Mouse (Mus musculus) lung, postnatal 25 days (tissue): Measurements from ENCODE around the gene Vps51.
"Not testable (repeated sequence)": the region's sequence is repeated elsewhere in the genome, so short reads cannot be mapped to it uniquely, and the experiment has no call there.

Experiments used
- DNase-seq: peaks from one replicate; pipeline ENCODE4 v3.0.0; 2022; ENCODE audit warnings: low spot score

Gene Vps51

GRCm38 (mm10) chr19:6047154-6047898 is 29.7 kb downstream of the Vps51 start:
- DNase-seq = no peak

DNA sequence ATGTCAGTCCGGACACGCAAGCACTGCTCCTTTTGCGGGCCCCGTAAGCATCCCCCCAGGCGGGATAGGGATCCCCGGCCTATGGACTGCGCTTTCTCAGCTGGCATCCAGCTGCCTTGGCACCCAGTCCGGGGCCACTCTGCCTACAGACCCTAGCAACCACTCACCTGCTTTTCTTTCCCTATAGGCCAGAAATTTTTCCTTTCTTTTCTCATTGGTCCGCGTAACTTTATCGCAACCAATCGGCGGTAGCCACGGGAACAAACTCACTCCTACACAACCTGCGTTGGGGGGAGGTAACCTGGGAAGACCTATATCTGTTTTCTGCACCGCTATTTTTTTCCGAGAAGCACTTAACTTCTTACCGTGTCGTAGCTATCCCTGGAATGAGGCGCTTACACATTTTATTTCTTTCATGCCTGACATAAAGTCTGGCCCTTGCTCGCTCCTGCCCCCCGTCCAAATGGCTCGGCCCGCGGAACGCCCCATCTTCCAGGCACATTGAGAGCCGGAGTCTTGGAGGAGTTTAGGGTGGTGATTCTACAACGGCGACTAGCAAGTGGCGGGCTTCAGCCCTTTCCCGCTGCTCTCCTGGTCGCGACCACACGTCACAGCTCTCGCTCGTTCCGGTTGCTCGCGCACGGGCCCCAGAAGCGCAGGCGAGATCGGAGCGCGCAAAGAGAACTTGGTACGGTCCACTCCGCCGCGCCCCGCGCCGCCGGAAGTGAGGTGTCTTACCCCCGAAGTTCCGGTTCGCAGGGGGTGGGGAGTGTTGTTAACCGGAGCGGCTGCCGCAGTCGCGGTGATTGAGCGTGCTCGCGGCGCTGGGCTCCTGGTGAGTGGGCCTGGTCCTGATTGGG is 30.5 kb downstream of the Vps51 start, which contains the start of gene Syvn1:
Syvn1 (plus strand) TSS at position 283 of the 860 bp plus-strand sequence.
- peak; percentile 96 for DNase-seq

DNA sequence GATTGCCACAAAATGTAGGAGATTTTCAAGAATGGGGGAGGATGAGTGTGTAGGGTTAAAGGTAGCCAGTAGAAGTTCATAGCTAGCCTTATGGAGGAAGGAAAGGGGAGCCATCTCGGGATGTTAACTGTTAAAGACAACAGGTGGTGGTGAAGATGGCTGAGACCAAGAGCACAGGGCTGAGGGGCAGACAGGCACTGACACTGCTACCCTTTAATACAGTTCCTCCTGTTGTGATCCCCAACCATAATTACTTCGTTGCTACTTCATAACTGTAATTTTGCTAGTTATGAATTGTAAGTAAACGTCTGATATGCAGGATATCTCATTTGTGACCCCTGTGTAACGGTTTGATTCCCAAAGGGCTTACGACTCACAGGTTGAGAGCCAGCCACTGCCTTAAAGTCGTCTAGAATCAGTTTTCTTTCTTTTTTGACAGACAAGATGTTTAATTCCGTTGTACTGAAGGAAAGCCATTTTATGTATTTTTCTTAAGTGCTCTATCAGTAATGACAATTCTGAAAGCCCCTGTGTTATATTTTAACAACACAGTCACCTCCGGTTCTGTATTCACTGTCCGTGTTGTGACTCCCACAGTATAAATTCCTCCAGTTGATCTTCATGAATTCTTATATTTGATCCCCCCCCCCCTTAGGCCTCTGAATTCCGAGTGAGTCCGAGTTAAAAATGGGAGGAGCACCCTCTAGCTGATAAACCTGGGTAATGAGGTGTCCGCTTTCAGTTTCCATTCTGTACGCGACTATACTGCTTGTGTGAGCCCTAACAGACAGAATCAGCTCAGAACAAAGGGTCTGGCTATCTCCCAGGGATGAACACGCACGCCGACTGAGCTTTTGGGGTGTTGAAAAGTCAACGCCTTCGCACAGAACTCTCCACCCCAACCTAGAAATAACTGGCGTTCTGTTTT is 31.4 kb downstream of the Vps51 start:
- peak; percentile 53 for DNase-seq

DNA sequence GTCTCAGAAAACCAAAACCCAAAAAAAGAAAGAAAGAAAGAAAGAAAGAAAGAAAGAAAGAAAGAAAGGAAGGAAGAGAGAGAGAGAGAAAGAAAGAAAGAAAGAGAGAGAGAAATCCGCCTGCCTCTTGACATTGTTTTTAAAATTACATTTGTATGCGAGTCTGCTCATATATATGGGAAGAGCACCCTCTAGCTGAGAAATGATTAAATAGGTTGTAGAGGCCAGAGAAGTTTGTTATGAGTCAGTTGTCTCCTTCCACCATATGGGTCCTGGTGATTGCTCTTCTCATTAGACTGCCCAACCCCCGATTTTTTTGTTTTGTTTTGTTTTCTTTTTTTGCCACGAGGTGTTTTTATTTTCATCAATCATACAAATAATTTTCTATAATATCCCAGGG is 32.9 kb downstream of the Vps51 start:
- not testable (repeated sequence) for DNase-seq

- DNase-seq = no peak
Measured at GRCm38 (mm10) chr19:6042293-6042692, 34.7 kb downstream of the Vps51 start.

DNA sequence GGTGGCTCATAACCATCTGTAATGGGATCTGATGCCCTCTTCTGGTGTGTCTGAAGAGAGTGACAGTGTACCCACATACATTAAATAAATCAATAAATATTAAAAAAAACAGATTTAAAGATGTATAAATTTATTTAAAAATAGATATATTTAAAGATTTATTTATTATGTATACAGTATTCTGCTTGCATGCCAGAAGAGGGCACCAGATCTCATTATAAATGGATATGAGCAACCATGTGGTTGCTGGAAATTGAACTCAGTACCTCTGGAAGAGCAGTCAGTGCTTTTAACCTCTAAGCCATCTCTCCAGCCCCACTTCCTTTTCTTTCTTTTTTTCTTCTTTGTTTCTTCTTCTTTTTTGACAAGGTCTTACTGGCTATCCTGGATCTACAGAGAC is 37.0 kb downstream of the Vps51 start:
- no peak for DNase-seq

- DNase-seq = no peak
Measured at GRCm38 (mm10) chr19:6038326-6038725, 38.7 kb downstream of the Vps51 start.

- no peak for DNase-seq
Measured at GRCm38 (mm10) chr19:6037695-6038094, 39.3 kb downstream of the Vps51 start.

DNA sequence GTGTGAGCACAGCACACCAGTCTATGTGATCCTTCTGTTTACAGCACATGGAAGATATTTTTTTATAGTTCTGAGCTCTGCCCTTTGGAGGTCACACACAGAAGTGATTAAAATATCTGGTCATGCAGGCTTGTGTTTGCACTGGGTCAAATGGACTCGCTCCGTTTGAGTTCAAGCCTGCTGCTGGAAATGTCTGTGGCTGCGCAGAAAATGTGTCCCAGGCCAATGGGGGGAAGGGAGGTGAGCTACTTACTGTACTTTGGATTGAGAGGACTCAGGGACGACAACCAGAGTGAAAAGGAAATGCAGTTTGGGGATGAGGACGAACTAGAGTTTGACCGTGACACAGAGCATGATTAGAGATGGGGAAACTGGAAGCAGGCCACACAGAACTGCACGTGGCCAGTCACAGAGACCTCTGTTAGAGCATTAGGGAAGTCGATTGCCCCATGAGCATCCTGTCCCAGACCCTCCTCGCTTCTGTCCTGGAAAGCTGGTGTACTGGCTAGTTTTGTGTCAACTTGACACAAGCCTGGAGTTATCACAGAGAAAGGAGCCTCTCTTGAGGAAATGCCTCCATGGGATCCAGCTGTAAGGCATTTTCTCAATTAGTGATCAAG is 41.0 kb downstream of the Vps51 start:
- no peak for DNase-seq

- no peak for DNase-seq
Measured at GRCm38 (mm10) chr19:6030520-6031280, 46.3 kb downstream of the Vps51 start.

DNA sequence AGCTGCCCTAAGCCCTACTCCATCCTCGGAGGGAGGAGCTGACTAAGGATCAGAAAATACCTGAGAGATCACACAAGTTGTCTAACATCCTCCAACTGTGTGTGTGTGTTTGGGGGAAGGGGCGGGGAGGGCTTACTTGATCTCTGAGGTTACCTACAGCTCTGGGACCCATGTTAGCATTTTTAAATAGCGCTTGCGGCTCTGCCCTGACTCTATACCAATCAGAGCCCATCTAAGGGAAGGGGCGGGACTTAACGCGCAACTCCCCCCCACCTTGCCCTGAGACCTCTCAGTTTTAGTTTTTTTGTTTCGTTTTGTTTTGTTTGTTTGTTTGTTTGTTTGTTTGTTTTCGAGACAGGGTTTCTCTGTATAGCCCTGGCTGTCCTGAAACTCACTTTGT is 47.6 kb downstream of the Vps51 start:
- no peak for DNase-seq

DNA sequence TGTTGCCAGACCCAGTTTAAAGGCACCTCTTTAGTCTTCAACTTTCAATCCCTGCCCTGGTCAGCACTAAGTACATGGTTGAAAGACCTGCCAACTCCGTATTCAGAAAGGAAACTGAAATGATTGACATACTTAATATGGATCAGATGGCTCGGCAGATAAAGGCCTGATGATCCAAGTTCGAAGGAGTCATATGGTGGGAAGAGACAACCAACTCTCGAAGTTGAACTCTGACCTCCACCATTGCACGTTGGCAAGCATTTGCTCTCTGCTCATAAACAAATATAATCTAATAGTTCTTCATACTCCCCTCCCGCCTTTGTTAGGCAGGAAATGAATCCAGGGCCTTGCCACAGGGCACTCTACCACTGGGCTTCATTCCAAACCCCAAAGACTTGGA is 48.0 kb downstream of the Vps51 start:
- DNase-seq = no peak

- DNase-seq = no peak
Measured at GRCm38 (mm10) chr19:6023930-6024329, 53.1 kb downstream of the Vps51 start.

DNA sequence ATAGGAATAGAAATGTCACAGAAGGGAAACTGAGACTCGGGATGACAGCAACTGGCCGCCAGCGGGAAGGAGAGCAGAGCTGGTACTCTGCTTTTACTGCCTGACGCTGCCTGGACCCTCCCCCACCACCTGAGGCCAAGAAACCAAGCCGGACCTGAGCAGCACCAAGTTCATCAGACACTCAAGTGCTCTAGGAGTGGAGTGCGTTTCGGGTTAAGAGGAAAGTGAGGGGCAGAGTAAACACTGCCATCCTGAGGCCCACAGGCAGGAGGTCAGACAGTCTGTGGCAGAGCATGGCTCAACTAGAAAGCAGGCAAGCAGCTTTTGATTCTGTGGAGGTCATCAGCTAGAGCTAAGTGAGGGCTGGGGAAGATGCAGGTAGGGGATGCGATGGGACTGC is 54.0 kb downstream of the Vps51 start:
- DNase-seq = no peak

- no peak for DNase-seq
Measured at GRCm38 (mm10) chr19:6020276-6020675, 56.8 kb downstream of the Vps51 start.

DNA sequence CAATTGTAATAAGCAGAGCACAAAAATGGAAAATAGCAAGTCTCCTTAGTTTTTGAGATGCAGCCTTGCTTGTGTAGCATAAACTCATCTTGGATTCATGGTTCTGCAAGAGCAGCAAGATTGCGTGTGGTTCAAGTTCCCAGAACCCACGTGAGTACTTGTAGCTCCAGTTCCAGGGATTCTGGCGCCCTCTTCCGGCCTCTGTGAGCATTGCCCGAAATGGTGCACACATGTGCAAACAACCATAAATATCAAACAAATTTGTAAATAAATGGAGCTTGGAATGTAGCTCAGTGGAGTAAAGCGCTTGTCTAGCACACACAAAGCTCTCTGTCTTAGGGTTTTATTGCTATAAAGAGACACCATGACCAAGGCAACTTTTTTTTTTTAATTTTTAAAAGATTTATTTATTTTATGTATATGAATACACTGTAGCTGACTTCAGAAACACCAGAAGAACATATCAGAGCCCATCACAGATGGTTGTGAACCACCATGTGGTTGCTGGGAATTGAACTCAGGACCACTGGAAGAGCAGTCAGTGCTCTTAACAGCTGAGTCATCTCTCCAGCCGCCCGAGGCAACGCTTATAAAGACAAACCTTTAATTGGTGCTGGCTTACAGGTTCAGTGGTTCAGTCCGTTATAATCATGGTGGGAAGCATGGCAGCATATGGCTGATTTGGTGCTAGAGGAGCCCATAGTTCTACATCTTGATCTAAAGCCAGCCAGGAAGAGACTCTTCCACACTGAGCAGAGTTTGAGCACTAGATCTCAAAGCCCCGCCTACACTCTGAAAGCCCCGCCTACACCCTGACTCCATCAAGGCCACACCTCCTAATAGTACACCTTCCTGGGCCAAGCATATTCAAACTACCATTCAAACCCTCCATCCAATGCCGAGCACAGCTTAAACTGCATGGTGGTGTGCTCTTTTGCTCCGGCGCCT is 58.6 kb downstream of the Vps51 start:
- peak; percentile 91 for DNase-seq
